Mouse (Mus musculus): ENCODE data around the gene Spag5.

DNA sequence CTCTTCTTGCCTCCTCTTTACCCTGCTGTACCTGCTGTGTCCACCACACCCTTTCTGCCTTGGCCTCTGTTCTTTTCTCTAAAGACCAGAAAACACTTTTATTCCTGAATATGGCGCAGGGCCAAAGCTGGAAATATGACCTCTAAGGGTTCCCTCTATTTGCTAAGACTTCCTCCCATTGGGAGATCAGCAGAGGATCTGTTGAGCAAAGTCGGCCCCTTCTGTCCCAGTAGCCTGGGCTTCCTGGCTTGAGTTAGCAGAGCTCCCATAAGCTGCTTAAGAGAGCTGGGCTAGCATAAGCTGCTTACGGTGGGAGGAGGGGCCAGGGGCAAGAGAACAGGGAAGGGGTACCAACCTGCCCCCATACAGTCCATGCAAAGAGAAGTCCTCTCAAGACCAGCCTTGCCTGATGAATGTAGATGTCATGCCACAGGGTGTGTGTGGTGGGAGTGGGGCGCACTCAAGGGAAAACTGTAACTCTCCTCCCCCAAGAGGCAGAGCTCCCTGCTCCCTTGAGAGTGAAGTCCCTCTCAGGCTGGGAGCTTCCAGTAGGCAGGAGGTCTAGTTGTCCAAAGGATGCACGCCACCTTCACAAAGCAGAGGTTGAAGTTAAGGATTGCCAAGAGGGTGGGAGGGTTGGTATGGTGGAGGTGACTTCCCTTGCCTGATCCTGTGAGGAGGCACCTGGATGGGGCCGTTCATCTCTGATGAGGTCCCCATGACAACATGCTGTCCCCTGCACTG, 45.2 kb downstream of the Spag5 start:
- TF ChIP-seq POLR2A (IDR thresholded peaks at IDR 0.05; ENCODE audit: low read depth, low read length) (no peak), CTCF (IDR thresholded peaks at IDR 0.05; ENCODE audit: extremely low read depth, insufficient read depth, insufficient read length, insufficient replicate concordance) (no peak)

Measured in spleen, adult 2 months (tissue).